Mouse (Mus musculus): ENCODE measurements around the gene Usp8. TPM values are rescaled to one million over a fixed set of nuclear protein-coding genes. Genes with fewer than 3 reads are reported as not detected.
A peak's percentile ranks its signal among the peaks of the same experiment; 100 is the strongest.

The Usp8 gene
- 10 to 100 TPM; 30.7 to 35.8 TPM for total RNA-seq (2021)

DNA sequence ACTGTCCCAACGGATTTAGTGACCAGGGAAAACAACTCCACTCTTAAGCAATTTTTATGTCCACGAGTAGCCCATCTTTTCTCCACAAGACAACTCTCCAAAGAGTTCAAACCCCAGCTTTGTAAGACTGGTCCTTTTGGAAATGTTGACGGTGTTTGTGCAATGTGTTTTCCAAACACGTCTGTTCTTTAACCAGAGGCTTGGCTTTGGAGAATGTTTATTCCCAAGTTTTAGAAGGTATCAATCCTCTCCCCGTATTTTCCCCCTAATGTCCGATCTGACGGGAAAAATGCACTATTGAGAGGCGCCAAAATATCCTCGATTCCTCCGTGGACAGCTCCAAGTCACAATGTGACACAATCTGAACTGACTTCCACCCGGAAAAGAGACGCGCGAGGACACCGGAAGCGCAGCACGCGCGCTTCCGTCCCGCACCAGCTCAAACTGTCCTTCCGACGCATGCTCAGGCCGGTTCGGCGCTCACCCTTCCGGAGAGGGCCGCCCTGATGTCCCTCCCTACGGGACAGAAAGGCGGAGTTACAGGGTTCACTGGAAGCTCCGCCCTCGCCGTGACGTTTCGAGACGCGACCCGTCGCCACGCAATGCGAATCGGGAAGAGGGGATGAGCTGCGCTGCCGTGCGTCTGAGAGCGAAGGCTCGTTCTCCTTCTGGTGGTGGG is at the start of gene Usp8:
Gene Usp8 (plus strand): TSS at position 570 of the 679 bp plus-strand sequence.
- intact Hi-C loops (cut with DNase I), result no loop called here
- DNase-seq (ENCODE audit: extremely low spot score in 1 of 2, low spot score in 2 of 2), result peak; percentile 97 to 98

- intact Hi-C loops (cut with DNase I), result no loop called here
- no peak for DNase-seq (ENCODE audit: extremely low spot score in 1 of 2, low spot score in 2 of 2)
Observed at GRCm38 (mm10) chr2:126663481-126663880, 43.6 kb upstream of the Usp8 start.

GRCm38 (mm10) chr2:126665984-126666383 is 41.1 kb upstream of the Usp8 start:
- no peak for DNase-seq (ENCODE audit: extremely low spot score in 1 of 2, low spot score in 2 of 2)
- intact Hi-C loops (cut with DNase I), result loop anchor here (5.0 kb wide), 1 partner anchor 69 kb away; no protein-coding TSS in a partner anchor

DNA sequence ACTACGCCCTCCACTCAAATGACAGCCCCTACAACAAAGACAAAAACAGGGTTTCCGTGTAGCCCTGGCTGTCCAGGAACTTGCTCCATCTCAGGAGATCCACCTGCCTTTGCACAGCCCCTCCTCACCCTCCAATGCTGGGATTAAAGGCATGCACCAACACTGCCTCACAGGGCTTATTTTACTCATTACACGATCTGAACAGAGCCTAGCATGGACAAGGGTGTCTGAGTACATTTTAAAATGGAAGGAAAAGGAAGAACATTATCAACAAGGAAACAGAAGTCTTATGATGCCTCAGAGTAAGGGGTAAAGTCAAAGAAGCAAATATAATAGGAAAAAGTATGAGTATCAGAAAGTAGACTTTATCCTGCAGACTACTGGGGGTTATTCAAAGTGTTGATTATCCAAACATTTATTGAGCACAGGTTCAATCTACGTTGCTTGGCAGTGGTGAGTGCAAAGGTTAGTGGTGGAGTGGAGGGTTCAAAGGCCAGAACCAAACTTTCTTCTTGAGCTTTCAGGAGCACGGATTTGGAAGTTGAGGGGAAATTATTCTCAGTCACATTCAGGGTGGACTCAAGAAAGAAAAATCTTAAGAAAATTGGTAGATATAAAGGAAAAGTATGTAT is 38.4 kb upstream of the Usp8 start:
- DNase-seq (ENCODE audit: extremely low spot score in 1 of 2, low spot score in 2 of 2), result no peak
- intact Hi-C loops (cut with DNase I), result loop anchor here (5.0 kb wide), 1 partner anchor 71 kb away; no protein-coding TSS in a partner anchor

- intact Hi-C loops (cut with DNase I), result no loop called here
- no peak for DNase-seq (ENCODE audit: extremely low spot score in 1 of 2, low spot score in 2 of 2)
Observed at GRCm38 (mm10) chr2:126673317-126674242, 33.5 kb upstream of the Usp8 start.

DNA sequence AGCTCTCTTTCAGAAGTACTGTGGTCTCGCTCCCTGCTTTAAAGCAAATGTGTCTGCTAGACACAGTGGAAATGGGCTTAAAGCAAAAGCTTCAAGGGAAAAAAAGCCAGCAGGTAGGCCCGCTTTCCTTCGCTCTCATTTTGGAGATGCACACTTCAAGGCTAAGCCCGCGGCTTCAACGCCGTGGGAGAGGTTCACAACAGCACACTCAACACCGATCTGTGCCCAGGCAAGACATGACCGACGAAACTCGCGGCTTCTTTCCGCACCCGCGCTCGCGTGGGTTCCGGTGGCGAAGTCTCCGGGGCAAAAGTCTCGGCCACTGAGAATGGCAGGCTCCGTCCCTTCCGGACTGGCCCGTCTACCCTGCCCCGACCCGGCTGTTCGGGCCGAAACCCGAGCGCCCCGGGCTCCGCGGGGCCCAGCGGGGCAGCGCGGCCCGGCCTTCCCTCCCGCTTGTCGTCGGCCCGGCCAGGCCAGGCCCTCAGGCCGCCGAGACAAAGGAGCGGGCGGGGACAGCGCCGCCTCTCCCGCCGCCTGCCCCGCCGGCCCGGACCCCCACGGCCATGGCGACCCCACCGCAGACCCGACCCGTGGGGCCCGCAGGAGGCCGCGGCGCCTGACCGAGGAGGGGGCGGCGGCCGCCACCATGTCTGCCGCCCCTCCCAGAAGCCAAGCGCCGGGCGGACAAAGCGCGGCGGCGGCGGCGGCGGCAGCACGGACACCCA is 32.5 kb upstream of the Usp8 start:
- peak; percentile 15 to 69 for DNase-seq (ENCODE audit: extremely low spot score in 1 of 2, low spot score in 2 of 2)
- intact Hi-C loops (cut with DNase I), result no loop called here

DNA sequence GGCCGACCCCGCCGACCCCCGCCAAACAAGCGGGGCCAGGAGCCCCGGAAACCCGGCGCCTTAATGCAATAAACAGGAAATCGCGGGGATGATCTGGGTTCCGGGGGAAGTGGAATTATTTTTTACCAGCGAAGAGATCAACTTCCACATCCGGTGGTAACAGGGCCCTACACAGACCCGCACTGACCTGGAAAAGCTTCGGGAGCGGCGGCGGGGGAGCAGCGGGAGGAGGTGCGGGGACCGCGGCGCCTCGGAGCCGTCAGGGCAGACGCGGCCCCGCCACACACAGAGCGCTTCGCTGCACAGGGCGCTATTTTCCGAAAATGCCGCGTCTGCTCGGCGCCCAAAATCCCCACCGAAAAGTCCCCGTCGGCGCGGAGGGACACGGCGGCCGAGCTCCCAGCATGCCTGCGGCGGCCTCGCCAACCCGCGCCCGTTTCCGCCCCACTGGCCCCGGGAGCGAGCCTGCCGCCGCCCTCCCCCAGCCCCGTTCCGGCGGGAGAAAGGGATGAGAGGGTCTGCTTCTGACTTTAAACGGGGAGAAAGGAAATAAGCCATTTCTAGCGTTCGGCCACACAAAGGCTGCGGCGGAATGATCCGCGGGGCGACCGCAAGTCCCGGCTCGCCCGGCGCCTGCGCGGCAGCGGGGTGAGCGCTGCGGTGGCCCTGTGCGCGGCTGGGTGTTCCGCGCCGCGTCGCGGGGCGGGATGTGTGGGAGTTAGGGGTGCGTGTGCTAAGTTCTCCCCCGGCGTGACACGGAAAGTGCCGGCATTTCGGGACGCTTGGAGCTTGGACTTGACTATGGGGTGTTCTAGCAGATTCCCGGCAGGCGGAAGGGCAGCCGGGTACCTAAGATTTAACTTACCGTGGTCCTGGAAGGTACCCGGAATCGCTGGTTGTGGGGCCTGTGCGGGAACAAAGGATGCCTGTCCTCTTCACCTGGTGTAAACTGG is 31.7 kb upstream of the Usp8 start:
- intact Hi-C loops (cut with DNase I), result no loop called here
- peak; percentile 82 to 93 for DNase-seq (ENCODE audit: extremely low spot score in 1 of 2, low spot score in 2 of 2)

DNA sequence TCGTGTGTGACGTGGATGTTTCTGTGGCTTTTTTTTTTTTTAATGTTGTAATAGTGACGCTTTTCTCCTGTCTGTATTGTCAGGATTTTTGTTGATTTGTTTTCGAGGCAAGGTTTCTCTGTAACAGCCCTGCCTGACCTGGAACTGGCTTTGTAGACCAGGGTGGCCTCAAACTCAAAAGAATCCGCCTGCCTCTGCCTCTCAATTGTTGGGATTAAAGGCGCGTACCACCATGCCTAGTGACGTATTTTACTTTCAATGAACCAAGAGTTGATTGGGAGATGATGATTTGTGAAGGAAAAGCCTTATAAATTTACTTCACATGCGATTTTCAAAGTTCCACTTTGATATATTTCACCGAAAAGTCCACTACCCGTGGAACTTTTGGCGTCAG is 31.0 kb upstream of the Usp8 start, which contains the start of gene Gabpb1:
Gene Gabpb1 (minus strand): TSS at position 216 of the 394 bp plus-strand sequence.
- intact Hi-C loops (cut with DNase I), result no loop called here
- DNase-seq (ENCODE audit: extremely low spot score in 1 of 2, low spot score in 2 of 2), result peak in 1 of 2 experiments; percentile 13

DNA sequence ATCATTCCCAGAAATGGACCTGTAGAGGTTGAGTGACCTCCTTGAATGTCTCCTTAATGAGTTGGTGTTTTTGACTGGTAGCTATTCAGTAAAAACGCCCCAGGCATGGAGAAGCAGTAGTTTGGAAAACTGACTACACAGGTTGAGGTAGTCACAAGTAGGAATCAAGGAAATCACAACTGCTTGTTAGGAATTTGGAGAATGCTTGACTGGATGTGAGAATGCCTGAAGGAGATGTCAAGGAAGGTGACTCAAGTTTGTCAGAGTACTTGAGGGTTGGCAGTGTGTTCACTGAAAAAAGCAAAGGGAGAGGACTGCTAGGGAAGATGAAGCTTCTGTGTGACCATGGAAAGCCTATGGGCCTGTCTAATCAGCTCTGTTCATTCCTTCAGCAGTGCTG is 29.8 kb upstream of the Usp8 start:
- intact Hi-C loops (cut with DNase I), result no loop called here
- DNase-seq (ENCODE audit: extremely low spot score in 1 of 2, low spot score in 2 of 2), result no peak

GRCm38 (mm10) chr2:126682333-126682732 is 24.8 kb upstream of the Usp8 start:
- DNase-seq (ENCODE audit: extremely low spot score in 1 of 2, low spot score in 2 of 2), result no peak
- intact Hi-C loops (cut with DNase I), result no loop called here

- no peak for DNase-seq (ENCODE audit: extremely low spot score in 1 of 2, low spot score in 2 of 2)
- intact Hi-C loops (cut with DNase I), result no loop called here
Observed at GRCm38 (mm10) chr2:126682937-126683336, 24.2 kb upstream of the Usp8 start.

DNA sequence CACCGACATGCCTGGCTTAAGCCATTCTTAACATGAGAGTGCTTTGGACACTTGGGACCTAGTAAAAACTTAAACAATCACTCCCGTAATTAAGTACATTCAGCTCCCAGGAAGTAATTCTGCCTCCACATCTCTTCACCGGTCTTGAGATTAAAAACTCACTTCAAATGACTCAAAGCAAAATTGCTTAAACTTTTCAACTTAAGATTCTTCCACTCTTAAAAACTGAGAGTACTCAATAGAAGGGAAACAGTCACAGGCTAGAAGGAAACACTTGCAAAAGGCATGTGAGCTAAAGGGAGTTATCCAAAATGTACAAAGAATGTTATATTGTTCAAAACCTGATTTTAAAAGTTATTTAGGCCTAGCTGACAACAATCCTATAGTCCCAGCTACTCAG is 15.8 kb upstream of the Usp8 start:
- no peak for DNase-seq (ENCODE audit: extremely low spot score in 1 of 2, low spot score in 2 of 2)
- intact Hi-C loops (cut with DNase I), result no loop called here

DNA sequence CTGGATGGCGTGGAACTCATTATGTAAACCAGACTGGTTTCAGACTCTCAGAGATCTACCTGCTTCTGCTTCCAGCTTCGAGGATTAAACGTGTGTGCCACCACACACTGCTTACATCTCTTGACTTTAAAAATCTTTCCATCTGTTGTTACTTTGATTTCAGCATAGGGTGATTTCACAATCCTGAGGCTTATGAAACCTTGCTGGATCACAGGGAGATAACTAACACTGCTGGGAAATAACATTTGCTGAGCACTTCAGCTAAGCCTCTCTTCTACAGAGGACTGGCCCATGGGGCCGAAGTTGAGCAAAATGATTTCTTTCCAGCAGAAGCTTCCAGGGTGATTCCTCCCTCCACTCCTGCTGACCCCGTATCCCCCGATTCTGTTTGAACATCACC is 11.8 kb upstream of the Usp8 start:
- DNase-seq (ENCODE audit: extremely low spot score in 1 of 2, low spot score in 2 of 2), result no peak
- intact Hi-C loops (cut with DNase I), result no loop called here

DNA sequence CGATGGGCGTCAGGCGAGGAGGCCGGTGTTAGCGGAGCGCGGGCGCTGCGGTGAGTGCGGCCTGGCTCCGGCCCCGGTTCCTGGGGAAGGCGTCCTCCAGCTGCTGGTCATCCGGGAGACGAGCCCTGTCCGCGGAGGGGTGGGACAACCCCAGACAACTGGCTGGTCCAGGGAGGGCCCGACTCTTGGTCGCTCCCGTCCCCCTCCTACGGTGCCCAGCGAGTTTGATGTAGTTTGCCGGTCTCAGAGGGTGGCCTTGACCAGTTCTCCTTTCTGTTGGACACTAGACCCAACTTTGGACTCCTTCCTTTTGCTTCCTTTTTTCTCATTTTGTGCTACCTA is 281 bp downstream of the Usp8 start:
- DNase-seq (ENCODE audit: extremely low spot score in 1 of 2, low spot score in 2 of 2), result no peak
- intact Hi-C loops (cut with DNase I), result no loop called here

DNA sequence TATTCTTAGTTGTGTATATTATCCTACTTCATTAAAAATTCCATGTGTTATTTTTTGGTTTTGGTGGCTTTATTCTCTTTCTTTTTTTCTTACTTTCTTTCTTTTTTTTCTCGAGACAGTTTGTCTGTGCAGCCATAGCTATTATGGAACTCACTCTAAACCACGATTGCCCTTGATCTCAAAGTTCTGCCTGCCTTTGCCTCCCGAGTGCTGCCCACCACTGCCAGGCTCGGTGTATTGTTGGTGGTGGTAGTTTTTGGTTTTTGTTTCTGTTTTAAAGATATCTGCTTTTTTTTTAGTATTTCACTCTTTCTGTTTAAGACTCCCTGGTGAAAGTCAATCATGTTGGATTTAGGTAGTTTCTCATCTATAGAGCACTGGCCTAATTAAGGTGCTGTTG is 1.2 kb downstream of the Usp8 start:
- DNase-seq (ENCODE audit: extremely low spot score in 1 of 2, low spot score in 2 of 2), result no peak
- intact Hi-C loops (cut with DNase I), result no loop called here

DNA sequence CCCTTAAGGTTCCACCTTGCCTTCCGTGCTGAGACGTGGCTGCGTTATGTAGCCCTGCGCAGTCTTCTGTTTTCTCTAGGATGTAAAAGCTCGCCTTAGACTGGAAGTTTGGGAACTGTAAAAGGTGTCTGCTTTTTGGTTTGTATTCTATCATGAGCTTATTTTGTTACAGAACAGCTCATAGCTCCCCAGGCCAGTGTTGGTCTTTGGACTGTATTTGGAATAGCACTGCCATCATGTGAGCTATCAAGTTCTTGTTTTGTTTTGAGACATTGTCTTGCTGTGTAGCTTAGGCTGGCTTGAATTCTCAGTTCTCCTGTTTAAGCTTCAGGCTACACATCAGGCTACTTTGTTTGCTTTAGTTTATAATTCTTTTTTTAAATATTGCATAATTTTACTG is 5.4 kb downstream of the Usp8 start:
- intact Hi-C loops (cut with DNase I), result no loop called here
- DNase-seq (ENCODE audit: extremely low spot score in 1 of 2, low spot score in 2 of 2), result no peak

- DNase-seq (ENCODE audit: extremely low spot score in 1 of 2, low spot score in 2 of 2), result no peak
- intact Hi-C loops (cut with DNase I), result no loop called here
Observed at GRCm38 (mm10) chr2:126712950-126713349, 5.8 kb downstream of the Usp8 start.

GRCm38 (mm10) chr2:126729207-126729606 is 22.1 kb downstream of the Usp8 start:
- intact Hi-C loops (cut with DNase I), result no loop called here
- DNase-seq (ENCODE audit: extremely low spot score in 1 of 2, low spot score in 2 of 2), result no peak
